Mouse (Mus musculus) forebrain, embryonic 16.5 days (tissue): ENCODE results near the gene Col23a1. TPM values are rescaled to one million over a fixed set of nuclear protein-coding genes. Genes with fewer than 3 reads are reported as not detected.
"Not testable (repeated sequence)": the region's sequence is repeated elsewhere in the genome, so short reads cannot be mapped to it uniquely, and the experiment has no call there.

Experiments used
- ATAC-seq: fragments of 200-750 bp; cut with Nextera tagmentation; 2 replicates; pipeline ENCODE4 v1.8.0; 2017; ENCODE audit warnings: mild to moderate bottlenecking, moderate library complexity
- H3K27ac ChIP-seq: fragments of 300-500 bp; sonication (generic); 2 replicates; pipeline ENCODE4 v1.5.1; 2014; ENCODE audit warnings: low read length, control low read depth
- H3K27me3 ChIP-seq: fragments of 300-500 bp; sonication (generic); replicated peaks from 2 replicates; pipeline ENCODE4 v1.6.1; 2014; ENCODE audit warnings: low read length; ENCODE audit not compliant: control insufficient read depth, insufficient read depth
- H3K36me3 ChIP-seq: fragments of 300-500 bp; sonication (generic); 2 replicates; pipeline ENCODE4 v1.6.1; 2014; ENCODE audit not compliant: control insufficient read depth, insufficient read depth
- H3K4me1 ChIP-seq: fragments of 300-500 bp; sonication (generic); replicated peaks from 2 replicates; pipeline ENCODE4 v1.6.1; 2014; ENCODE audit warnings: low read length; ENCODE audit not compliant: control insufficient read depth, insufficient read depth
- H3K4me2 ChIP-seq: fragments of 300-500 bp; sonication (generic); 2 replicates; pipeline ENCODE4 v1.6.1; 2014; ENCODE audit warnings: mild to moderate bottlenecking, low read length, control low read depth
- H3K4me3 ChIP-seq: fragments of 300-500 bp; sonication (generic); replicated peaks from 2 replicates; pipeline ENCODE4 v1.5.1; 2014; ENCODE audit warnings: mild to moderate bottlenecking, low read length, control low read depth
- H3K9ac ChIP-seq: fragments of 300-500 bp; sonication (generic); replicated peaks from 2 replicates; pipeline ENCODE4 v1.6.1; 2014; ENCODE audit warnings: low read depth, low read length, control low read depth
- H3K9me3 ChIP-seq: fragments of 300-500 bp; sonication (generic); 2 replicates; pipeline ENCODE4 v1.6.1; 2016; ENCODE audit warnings: low read length; ENCODE audit not compliant: control insufficient read depth
- WGBS: fragments of 180-500 bp; shearing (Covaris S2); extraction: QIAGEN DNeasy Blood & Tissue Kit; methylation state at CpG from one replicate; pipeline ENCODE4 v1.1.7; 2014; 5-methylcytosine and 5-hydroxymethylcytosine counted together
- polyA plus RNA-seq: library from polyadenylated mRNA; unstranded; fragments of >200 nt; fragmentation: Nextera tagmentation; extraction: Ambion mirVana; gene quantifications from 2 replicates; pipeline ENCODE4 v1.2.1, GENCODE M21; 2015

Gene Col23a1
- polyA plus RNA-seq, 1 experiment from 2014 or later: 3.0 TPM

DNA sequence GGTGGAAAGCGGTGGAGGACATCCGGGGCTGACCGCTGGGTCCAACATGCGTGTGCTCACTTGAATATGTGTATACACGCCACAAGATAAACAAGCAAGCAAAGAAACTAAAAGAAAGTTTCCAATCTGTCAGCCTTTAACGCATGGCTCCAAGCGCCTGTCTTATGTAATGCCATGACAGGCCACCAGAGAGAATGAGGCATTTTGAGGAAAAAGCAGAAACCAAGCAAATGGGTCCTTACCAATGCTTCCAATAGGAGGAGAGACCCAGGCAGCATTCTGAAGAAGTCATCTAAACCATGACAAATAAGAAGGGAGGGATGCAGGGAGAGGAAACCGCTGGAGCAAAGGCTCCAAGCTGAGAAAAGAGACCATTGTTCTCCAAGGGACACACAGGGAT, 324.5 kb downstream of the Col23a1 start:
- no peak for ATAC-seq
- no peak overlapping the region for H3K4me2 ChIP-seq
- WGBS: 80% methylated on average over 8 of the region's 8 CpGs
- H3K4me1 ChIP-seq: peaks cover 10% of the 10 kb centered on the region
- H3K27me3 ChIP-seq: no peaks in the 10 kb centered on the region
- H3K9me3 ChIP-seq: no peaks in the 10 kb centered on the region
- H3K36me3 ChIP-seq: no peaks in the 10 kb centered on the region
- no peak overlapping the region for H3K9ac ChIP-seq
- no peak overlapping the region for H3K4me3 ChIP-seq
- no peak overlapping the region for H3K27ac ChIP-seq

- no peaks in the 10 kb centered on the region for H3K36me3 ChIP-seq
- H3K9ac ChIP-seq: no peak overlapping the region; the same call in 1 of the 2 replicates
- H3K27ac ChIP-seq: no peak overlapping the region
- peaks cover 12% of the 10 kb centered on the region for H3K4me1 ChIP-seq
- WGBS: 50% methylated on average over 7 of the region's 7 CpGs
- H3K27me3 ChIP-seq: no peaks in the 10 kb centered on the region
- no peaks in the 10 kb centered on the region for H3K9me3 ChIP-seq
- no peak for ATAC-seq
- peak overlapping the region; percentile 31; the same call in 1 of the 2 replicates for H3K4me3 ChIP-seq
- H3K4me2 ChIP-seq: peak overlapping the region; percentile 50
Observed at GRCm38 (mm10) chr11:51615129-51615528, 325.4 kb downstream of the Col23a1 start.

- Histone ChIP-seq H3K4me3 (peak overlapping the region; percentile 31), H3K9ac (peak overlapping the region; percentile 52), H3K9me3 (no peaks in the 10 kb centered on the region), H3K4me1 (peaks cover 17% of the 10 kb centered on the region), H3K36me3 (no peaks in the 10 kb centered on the region), H3K4me2 (peak overlapping the region; percentile 50), H3K27me3 (no peaks in the 10 kb centered on the region), H3K27ac (no peak overlapping the region)
- WGBS: 2% methylated on average over 14 of the region's 14 CpGs
- ATAC-seq: peak; percentile 21; the same call in 1 of the 2 replicates
Observed at GRCm38 (mm10) chr11:51615601-51616000, 325.9 kb downstream of the Col23a1 start.

GRCm38 (mm10) chr11:51616113-51616512, 326.4 kb downstream of the Col23a1 start:
- not testable (repeated sequence) for H3K9ac ChIP-seq, H3K36me3 ChIP-seq, H3K4me3 ChIP-seq, H3K4me2 ChIP-seq, H3K27me3 ChIP-seq, ATAC-seq, H3K9me3 ChIP-seq, H3K27ac ChIP-seq
- 91% methylated on average over 7 of the region's 7 CpGs for WGBS
- peaks cover 22% of the 10 kb centered on the region for H3K4me1 ChIP-seq

GRCm38 (mm10) chr11:51617693-51618092, 328.0 kb downstream of the Col23a1 start:
- no peaks in the 10 kb centered on the region for H3K9me3 ChIP-seq
- peaks cover 22% of the 10 kb centered on the region for H3K4me1 ChIP-seq
- no peak overlapping the region for H3K4me3 ChIP-seq
- no peak overlapping the region for H3K9ac ChIP-seq
- WGBS: 4% methylated on average over 4 of the region's 4 CpGs
- H3K27me3 ChIP-seq: no peaks in the 10 kb centered on the region
- H3K36me3 ChIP-seq: peaks cover 3% of the 10 kb centered on the region
- no peak for ATAC-seq
- no peak overlapping the region for H3K27ac ChIP-seq
- H3K4me2 ChIP-seq: no peak overlapping the region

- Histone ChIP-seq H3K27ac (no peak overlapping the region), H3K27me3 (no peaks in the 10 kb centered on the region), H3K9ac (no peak overlapping the region), H3K4me3 (peak overlapping the region; percentile 61), H3K4me1 (peaks cover 22% of the 10 kb centered on the region), H3K4me2 (peak overlapping the region; percentile 65), H3K36me3 (peaks cover 15% of the 10 kb centered on the region), H3K9me3 (no peaks in the 10 kb centered on the region)
- WGBS: 62% methylated on average over 7 of the region's 8 CpGs
- no peak for ATAC-seq
Observed at GRCm38 (mm10) chr11:51618894-51619408, 329.2 kb downstream of the Col23a1 start.

DNA sequence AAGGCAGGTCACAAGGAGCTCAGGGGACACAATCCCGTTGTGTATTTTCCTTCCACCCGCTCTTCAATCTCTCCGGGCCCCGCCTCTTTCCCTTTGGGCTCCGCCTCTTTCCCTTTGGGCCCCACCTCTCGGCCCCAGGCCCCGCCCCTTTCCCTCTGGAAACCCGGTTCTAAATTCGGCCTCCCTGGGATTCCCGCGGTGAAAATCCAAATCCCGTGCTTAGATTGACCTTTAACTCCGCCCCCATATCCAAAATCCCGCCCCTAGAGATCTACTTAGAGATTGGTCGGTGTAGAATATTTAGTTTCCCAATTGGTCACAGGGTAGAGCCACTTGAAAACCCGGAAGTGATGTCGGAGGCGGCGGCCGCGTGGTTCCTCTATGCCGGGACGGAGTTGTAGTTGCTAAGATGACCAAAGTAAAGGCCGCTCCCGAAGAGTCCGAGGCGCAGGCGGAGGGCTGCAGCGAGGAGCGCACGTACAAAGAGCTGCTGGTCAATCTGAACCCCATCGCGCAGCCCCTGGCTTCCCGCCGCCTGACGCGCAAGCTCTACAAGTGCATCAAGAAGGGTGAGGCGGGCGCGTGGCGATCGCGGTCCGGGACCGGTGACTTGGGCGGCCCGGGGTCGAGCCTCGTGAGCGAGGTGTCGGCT, 329.8 kb downstream of the Col23a1 start, which contains the start of gene Nhp2:
TSS of gene Nhp2 (plus strand) at position 327 of the 652 bp plus-strand sequence.
- under 1% methylated on average over 51 of the region's 51 CpGs for WGBS
- peak; percentile 96 for ATAC-seq
- Histone ChIP-seq H3K36me3 (peaks cover 18% of the 10 kb centered on the region), H3K9ac (peak within 1 kb of the TSS; percentile 54), H3K4me3 (peak within 1 kb of the TSS; percentile 61), H3K4me1 (peaks cover 22% of the 10 kb centered on the region), H3K27ac (no peak within 1 kb of the TSS), H3K9me3 (no peaks in the 10 kb centered on the region), H3K27me3 (no peaks in the 10 kb centered on the region), H3K4me2 (peak within 1 kb of the TSS; percentile 65)

DNA sequence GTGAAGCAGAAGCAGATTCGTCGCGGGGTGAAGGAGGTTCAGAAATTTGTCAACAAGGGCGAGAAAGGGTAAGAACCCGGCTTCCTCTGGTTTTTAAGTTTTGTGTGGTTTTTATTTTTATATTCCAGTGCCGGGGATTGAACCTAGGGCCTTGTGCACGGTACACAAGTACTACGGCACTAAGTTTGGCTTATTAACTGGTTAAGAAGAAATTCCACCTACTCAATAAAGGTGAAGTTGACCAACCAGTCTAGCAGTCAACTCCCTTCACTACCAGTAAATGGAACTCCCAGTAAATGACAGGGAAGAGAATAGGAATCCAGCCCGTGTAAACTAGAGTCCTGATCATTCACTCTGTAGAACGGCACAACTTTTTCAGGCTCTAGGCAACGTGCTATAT, 330.4 kb downstream of the Col23a1 start:
- Histone ChIP-seq H3K9me3 (no peaks in the 10 kb centered on the region), H3K27ac (no peak overlapping the region), H3K27me3 (no peaks in the 10 kb centered on the region), H3K4me1 (peaks cover 22% of the 10 kb centered on the region), H3K9ac (peak overlapping the region; percentile 54), H3K4me2 (peak overlapping the region; percentile 65), H3K4me3 (peak overlapping the region; percentile 61), H3K36me3 (peaks cover 24% of the 10 kb centered on the region)
- no peak for ATAC-seq
- 1% methylated on average over 11 of the region's 11 CpGs for WGBS

- 93% methylated on average over 2 of the region's 2 CpGs for WGBS
- Histone ChIP-seq H3K4me3 (no peak overlapping the region), H3K27me3 (no peaks in the 10 kb centered on the region), H3K4me1 (peaks cover 15% of the 10 kb centered on the region), H3K9me3 (no peaks in the 10 kb centered on the region), H3K27ac (no peak overlapping the region), H3K36me3 (peaks cover 35% of the 10 kb centered on the region), H3K9ac (no peak overlapping the region), H3K4me2 (no peak overlapping the region)
- no peak for ATAC-seq
Observed at GRCm38 (mm10) chr11:51621776-51622175, 332.1 kb downstream of the Col23a1 start.
